Mouse (Mus musculus): ENCODE results near the gene Arhgap31.
"Not testable (repeated sequence)": the region's sequence is repeated elsewhere in the genome, so short reads cannot be mapped to it uniquely, and the experiment has no call there.

Arhgap31 gene

DNA sequence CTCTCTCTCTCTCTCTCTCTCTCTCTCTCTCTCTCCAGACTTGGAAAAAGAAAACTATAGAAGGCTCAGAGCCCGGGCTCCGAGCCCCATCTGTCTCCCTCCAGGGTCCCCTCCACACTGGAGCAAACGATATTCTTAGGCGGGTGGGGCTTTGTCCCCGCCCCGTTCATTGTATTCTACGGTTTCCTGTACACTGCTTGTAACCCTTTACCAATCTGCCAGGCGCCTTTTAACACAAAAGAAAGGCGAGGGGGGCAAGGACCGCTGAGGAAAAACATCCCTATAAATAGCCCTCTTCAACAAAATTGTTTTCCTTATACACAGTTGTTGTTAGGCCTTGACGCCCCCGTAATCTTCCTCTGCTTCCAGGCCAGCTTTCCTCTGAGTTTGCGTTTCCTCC, 11.9 kb upstream of the Arhgap31 start:
- DNase-seq = no peak

DNA sequence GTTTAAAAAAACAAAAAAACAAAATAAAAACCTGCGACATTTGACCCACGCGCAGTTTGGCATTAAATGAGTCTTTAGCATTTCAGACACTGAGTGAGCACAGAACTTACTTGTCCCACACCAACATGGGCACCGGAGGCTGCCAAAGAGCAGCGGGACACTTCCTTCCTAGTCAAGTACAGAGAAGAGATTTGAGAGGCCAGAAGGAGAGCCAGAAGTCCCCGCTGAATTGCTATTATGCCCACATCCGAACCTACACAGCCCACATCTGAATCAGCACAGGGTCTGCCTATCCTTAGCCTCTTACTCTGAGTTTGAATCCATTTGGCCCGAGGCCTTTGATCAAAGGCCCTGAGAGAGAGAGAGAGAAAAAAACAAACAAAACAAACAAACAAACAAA, 11.2 kb upstream of the Arhgap31 start:
- peak in 1 of 2 experiments; percentile 13 for DNase-seq

DNA sequence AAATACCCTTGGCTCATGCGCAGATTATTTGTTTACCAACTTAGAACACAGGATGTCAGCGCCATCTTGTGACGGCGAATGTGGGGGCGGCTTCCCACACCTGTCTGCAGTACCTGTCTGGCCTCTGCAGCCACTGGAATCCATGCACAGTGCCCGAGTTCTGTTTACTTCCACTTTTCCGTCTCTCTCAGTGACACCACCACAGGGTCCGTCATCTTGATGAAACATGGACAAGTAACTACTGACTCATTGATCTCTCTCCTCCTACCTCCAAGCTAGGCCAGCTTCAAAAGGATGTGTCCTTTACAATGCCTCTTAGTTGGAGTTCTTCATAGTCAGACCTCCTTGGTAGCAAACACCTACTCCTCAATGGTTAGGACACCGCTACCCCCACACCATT, 8.3 kb upstream of the Arhgap31 start:
- no peak for DNase-seq

DNA sequence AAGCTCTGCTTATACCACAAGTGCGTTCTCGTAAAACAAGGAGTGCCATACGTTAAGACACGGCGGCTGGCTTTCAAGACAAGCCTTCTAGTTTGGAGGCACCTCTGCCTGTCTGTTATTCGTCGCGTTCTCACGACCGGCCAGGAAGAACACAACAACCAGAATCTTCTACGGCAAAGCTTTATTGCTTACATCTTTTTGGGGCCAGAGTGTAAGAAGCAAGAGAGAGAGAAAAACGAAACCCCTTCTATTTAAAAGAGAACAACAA, 1.1 kb upstream of the Arhgap31 start:
- DNase-seq = not testable (repeated sequence)

DNA sequence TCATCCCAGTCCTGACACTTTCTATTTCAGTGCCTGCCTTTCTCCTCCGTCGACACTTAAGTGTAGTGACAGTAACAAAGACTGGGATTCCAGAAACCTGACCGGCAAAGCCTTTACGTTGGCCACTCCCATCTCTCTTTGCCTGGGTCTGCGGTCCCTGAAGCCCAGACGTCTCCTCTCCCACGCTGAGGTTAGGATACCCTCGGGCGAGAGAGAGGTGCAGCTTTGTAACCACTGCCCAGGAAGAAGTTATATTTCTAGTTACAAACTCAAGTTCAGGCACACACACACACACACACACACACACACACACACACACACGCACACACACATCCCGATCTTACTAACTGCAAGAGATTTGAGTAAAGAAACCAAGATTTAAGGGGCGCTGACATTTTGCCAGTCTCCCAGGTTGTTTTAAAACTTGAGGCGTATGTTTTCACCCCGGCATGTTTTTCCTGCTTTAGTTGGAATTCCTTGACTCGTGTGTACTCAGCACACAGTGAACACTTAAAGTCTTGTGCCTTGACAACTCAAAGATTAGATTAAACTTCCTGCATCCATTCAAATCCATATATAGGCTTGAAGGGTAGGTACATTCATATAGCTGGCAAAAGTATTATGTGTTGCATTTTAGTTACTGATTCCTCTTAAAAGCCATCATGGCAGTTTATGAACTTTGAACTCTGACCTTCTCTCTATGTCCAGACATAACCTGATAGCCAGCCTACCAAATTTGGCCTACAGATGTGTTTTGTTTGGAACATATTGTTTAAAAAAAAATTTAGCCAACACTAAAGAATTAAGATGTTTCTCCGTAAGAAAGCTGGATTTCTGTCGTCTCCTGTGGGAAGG, 557 bp upstream of the Arhgap31 start:
- DNase-seq = no peak

DNA sequence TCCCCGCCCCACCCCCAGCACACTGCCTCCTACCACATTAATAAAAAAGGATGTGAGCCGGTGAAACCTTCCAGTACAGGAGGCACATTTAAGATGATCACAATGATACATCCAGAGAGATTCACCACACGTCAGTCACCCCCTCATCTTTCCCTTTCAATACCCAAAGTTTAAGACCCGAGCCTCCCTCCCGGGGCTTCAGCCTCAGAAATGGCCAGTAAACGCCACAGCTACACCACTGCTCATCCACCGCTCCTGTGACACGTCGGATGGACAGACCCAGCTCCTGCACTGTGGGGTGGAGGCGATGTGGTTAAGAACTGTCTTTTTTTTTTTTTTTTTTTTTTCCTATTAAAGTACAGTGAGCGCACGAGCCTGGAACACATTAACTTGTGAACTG, 969 bp downstream of the Arhgap31 start:
- DNase-seq = no peak

DNA sequence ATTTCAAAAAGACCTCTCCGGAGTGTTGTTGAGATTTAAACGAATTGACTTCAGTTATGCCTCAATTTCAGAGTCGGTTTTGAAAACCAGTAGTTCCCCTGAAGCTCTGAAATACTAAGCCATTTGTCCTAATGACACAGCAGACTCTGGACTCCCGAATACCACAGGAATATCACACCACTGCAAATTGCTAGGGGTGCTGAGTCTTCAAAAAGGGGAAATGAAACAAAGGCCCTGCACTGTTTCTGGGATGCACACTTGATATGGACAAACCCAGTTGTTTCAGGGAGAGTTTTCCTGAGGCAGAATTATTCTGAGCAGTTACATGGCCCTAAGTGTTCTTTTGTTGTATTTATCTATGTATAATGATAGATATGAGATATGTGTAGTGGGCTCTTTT, 1.8 kb downstream of the Arhgap31 start:
- no peak for DNase-seq

DNA sequence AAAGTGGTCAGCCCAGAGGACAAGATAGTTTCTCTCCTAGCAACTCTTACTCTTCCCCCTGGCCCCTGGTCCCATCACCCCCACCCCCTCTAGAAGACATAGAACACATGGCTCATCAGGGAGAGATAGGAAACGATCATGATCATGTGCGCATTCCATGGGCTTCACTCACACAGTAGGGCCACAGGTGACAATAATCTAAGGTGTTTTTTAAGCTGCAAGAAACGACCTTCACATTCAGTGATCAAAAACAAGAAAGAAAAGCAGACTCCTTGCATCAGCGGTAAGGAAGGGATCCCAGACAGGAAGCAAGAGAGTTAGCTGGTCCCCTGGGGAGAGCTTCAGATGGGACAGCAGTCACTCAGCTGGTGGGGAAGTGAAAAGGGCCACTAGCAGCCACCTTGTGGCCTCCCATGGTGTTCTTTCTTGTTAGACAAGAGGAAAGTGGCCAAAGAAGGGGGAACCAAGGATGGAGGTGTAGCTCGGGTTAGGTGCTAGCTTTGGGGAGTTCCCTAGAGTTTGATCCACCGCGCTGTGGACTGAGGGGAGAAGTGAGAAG, 4.0 kb downstream of the Arhgap31 start:
- DNase-seq = no peak

DNA sequence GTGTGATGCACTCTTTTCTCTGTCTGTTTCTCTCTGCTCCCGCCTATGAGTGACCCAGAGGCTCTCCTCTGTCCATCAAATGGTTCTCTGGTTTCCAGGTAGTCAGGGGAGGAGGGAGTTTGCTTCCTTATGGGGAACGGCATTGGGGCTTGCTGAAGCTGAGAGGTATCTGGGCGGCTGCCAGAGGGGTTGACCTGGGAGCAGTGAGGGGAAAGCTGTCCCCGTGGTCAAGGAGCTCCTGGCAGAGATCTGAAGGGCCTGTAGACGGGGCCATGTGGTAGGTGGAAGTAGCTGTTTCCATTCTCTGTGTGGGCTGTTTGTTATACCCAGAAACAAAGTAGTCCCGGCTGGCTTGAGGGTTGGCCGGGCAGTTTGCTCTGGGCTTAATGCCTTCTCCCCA, 6.3 kb downstream of the Arhgap31 start:
- no peak for DNase-seq

DNA sequence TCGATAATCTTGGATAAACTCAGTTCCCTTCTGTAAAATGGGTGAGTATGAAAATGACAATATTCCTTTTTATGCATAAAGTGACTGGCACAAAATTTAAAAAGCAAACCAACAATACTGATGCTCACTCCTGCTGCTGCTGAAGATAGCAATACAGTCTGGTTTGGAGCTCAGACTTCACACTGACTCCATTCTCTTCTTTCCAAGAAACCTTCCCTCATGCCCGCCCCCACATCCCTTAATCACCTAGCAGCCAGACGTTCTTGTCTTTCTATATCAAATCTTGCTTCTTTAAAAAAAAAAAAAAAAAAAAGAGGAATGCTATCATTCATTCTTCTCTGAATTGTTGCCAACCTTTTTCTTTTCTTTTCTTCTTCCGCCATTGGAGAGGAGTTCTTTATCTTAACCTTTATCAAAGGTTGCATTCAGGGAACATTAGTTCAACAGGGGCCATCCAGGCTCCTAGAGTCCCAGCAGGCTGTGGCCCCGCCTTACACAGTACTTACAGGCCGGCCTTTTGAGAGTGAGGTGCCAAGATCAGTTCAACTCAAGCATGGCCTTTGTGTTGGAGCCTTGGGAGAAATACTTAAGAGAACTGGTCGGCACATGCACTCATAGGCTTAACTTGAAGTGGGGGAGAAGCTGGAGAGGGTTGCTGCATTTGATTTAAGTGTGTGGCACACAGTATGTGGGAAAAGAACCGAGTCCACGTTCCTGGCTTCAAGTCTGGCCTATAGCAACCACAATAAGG, 7.4 kb downstream of the Arhgap31 start:
- no peak for DNase-seq

DNA sequence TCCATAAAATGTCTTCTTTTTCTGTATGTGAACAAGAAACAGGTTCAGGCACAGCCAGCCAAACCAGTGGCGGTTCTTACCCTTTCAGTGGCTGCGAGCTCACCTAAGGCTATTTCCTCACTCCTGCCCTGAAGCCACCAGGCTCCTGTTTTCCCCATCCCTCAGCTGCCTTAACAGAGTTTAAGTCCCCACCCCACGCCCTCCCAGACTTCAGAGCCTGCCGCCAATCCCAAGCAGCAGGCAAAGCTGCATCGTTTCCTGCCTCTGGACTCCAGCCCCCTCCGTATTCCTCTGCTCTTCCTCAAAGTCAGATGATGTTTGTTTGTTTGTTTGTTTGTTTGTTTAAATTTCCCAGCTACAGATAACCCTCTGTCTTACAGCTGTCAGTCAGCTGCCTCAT, 9.6 kb downstream of the Arhgap31 start:
- DNase-seq = no peak

DNA sequence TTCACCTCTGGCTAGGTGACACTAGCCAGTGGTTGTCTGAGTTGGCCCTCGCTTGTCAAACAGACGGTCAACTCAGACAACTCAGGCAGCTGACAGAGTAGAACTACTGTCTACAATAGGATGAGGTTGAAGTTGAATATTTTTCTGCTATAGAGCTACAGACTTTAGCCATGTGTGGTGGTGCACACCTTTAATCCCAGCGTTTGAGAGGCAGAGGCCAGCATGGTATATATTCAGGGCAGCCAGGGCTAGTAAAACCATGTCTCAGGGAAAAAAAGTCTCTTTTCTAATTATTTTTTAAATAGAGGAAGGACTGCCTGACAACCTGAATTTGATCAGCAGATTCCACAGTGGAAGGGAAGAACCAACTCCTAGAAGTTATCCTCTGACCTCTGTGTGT, 10.8 kb downstream of the Arhgap31 start:
- no peak for DNase-seq

DNA sequence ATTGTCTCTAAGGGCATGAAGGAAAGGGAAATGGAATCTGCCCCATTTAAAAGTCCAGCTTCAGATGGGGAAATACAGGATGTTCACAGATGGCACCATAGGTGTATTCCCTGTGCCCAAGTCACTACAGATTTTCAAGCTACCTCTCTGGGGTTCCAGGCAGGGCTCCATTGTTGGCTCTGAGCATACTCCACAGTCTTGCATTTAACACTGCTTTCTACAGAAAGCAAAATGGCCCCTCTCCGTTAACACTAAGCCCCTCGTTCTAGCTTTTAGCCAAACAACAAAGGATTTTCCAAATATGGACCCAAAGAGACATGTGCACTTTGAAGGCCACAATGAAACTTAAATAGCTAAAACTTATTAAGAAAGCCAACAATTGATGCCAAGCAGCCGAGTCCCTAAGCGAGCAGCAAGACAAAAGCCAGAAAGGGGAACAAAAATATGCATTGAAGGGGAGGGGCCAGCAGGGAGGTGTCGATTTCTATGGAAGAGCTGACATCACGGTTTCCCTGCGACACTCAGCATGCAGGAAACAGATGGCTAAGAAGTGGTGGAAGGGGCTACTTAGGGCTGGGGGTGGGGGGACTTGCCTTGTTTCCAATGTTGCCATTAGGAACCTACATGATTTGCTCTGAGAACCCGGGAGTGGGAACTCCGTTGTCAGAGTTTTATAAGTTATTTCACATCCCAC, 11.4 kb downstream of the Arhgap31 start:
- DNase-seq = no peak

DNA sequence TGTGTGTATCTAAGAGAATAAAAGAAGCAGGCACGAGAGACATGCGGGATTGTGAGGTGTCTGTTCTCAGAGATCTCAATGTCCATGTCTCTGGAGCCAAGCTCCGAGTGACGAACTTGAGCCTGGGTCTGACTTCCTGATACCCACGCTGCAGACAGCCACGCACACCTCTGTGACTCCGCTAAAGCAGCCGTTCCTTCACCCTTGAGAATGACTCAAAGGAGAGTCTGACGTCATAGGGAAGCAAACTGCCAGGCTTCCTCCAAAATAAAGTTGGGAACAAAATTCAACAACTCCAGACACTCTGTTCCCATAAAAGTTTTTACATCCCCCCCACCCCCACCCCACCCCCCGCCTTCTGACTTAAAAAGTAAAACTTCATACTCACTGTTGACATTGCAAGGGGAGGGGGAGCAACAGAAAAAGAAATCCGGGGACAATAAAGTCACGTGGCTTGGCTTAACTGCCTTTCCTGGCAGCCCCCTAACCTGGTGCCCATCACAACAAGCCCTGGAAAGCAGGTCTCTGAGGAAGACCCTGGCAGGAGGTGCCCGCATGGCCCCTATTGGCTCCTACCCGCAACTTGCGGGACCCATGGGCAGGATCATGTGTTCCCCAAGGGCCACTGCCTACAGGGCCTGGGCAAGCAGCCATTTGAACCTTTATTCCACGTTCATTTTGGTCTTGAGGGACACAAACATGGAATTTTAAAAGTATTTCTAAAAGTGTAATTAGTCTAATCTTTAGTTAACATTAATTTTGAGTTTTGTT, 12.5 kb downstream of the Arhgap31 start:
- no peak for DNase-seq

DNA sequence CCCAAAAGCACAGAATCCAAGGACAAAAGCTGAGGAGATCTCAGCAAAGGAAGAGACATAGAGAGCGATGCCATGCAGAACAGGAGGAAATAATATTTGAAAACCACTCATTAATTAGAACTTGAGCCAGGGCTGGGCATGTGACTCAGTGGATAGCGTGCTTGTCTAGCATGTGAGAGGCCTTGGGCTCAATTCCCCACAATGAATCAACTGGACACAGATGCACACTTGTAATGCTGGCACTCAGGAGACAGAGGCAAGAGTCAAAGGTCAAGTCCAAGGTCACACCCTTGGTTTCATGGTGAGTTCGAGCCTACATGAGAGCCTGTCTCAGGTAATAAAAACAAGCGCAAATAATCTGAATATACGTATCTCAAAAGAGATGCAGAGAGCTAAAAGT, 15.5 kb downstream of the Arhgap31 start:
- DNase-seq = no peak

DNA sequence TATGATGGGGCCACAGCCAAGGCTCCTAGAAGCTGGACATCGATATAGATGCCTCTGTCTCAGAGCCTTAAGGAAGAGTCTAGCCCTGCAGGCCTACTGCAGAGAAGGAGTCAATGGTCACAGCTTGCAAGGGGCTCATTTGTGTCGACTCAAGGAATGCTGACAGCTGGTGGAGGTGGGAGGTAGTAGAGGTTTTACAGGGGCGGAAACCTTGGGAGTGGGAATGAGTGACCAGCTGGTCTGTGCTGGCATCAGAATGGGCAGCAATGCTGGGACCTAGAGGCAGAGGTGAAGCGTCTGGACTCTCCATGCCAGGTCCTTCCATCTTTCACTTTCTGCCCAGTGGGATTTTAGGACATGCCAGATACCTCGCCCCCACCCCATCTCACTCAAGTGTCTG, 17.5 kb downstream of the Arhgap31 start:
- DNase-seq = no peak

DNA sequence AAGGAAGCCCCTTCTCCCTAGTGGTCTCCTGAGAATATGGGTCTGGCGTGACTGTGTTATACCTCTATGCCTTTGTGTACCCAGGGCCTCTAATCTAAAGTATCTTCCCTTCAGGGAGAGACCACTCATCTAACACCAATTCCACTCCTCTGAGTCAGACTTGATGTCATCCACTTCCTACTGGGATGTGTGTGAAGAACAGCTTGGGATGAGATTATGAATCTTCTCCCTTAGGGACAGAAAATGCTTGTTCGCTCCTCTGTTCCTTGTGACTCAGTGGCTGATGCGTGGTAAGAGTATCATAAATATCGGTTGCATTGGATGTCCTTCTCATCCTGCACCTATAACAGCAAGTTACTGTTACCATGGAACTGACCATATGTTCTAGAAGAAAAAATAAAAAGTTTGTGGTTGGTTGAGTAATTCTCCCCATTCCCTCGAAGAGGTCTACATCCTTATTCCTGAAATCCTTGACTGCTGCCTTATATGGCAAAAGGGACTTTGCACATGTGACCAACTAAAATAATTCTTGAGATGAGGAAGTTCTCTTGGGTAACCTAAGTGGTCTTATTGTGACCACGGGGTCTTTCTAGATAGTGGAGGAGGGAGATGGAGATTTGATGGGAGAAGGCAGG, 18.1 kb downstream of the Arhgap31 start:
- DNase-seq = no peak

DNA sequence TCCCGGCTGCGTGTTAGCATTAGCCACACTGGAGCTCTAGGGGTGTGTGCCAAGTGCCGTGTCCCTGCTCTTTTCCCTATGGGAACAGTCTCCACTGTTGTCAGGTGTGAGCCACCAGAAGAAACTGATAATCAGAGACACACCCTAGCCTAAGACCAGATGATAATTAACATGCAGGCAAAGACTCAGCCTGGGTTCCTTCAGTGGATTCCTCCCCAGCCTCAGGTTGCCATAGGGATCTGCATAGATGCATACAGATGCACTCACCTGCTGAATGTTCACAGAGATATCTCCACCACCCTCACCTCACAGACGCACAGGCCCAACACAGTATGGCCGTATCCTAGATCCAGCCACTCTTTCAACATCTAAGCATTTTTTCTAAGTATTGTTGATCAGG, 22.6 kb downstream of the Arhgap31 start:
- no peak for DNase-seq

DNA sequence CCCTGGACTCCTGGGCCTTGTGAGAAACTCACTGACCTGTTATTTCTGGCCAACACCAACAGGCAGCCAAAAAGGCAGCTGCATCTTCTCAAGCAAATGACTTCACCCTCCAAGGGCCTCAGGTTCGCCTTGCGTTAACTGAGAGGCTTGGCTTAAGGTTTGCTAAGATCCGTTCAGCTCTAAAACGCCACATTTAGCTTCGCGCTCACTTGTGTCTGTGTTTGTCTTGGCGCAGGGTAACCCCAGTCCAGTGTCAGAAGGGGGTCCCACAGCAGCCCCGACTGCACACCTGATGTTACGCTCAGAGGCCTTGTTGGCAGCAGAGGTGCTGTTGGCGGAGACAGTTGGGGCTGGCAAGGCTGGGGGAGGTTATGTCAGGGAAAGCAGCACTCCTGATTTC, 23.3 kb downstream of the Arhgap31 start:
- DNase-seq = no peak

DNA sequence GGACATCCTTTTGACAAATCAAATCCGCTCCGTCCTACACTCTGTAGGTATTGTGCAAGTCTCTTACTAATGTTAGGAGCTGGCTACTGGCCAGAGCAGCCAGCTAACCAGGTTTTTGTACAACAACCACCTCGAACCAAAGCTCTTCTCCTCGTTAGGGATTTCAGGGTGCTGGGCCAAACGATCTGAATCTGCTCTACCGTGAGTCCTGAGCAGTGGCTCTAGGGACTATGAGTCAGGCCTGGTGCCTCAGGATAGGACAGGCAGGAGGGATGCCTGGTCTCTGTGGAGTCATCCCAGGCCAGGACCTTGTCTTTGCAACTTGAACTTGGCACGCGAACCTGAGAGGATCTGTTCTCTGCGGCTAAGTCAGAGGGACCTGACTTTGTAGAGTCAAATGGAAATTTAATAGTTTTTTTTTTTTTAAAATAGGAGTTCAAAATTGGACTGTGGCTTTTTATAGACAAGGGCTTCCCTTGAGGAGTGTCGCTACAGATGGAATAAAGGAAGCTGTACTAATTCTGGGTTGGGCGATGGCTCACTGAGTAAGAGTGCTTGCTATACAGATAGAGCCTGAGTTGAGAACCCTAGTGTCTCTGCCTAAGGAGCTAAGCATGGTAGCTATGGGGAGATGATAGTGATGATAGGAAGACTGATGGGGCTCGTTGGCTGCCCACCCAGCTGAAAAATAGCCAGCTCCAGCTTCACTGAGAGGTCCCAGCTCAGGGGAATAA, 24.4 kb downstream of the Arhgap31 start:
- no peak for DNase-seq

DNA sequence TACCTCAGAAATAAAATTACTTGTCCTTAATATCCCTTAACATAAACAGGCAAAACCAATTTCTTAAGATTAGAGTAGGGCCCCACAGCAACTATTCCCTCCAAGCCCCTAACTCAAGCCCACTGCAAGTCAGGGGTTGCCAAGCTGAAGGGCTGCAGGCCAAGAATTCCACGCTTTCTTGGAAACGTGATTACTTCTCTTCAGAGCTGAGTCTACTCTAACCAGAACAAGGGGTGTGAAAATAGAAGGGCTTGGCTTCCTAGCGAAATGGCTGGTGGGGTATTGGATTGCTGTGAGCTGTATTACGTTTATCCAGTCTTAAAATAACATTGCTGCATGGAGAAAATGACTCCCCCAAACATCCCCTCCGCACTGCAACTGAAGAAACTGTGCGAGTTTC, 25.4 kb downstream of the Arhgap31 start:
- no peak for DNase-seq

DNA sequence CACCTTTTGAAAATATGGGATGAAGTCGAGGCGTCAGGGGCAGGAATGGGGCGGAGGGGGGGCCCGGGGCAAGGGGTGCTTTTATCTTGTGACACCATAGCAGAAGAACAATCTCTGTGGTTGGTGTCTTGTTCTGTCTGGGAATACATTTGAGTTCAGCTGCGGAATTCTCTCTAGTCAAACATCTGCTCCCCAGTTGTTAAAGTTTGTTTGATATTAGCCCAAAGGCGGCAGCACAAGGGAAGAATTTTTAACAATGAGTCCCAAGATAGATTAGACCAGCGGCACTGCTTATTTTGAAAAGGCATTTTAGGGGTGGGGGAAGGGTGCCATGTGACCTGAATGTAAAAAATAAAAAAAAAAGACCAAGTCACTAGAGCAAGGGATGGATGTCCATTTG, 30.0 kb downstream of the Arhgap31 start:
- no peak for DNase-seq

Data from cerebellum, adult 18-20 months (tissue).